Mouse (Mus musculus) myocyte (in vitro differentiated cells): ENCODE data around the gene Ap1m1.

Source experiments
- POLR2A ChIP-seq: IDR thresholded peaks from one replicate; pipeline ENCODE4 v1.6.1; 2011; ENCODE audit warnings: low read depth, mild to moderate bottlenecking, control low read depth, moderate library complexity; ENCODE audit not compliant: insufficient read length
- REST ChIP-seq: IDR thresholded peaks from one replicate; pipeline ENCODE4 v1.6.1; 2011; ENCODE audit warnings: mild to moderate bottlenecking, control low read depth, moderate library complexity; ENCODE audit not compliant: insufficient read depth, insufficient read length
- USF1 ChIP-seq: IDR thresholded peaks from one replicate; pipeline ENCODE4 v1.6.1; 2011; ENCODE audit warnings: low read depth, mild to moderate bottlenecking, control low read depth, moderate library complexity

GRCm38 (mm10) chr8:72293309-72293708 lies 53.5 kb downstream of the Ap1m1 start:
- no peak for TF ChIP-seq POLR2A
- no peak for TF ChIP-seq REST
- TF ChIP-seq USF1, result no peak
